Mouse (Mus musculus) frontal cortex, postnatal 36 days (tissue): Measurements from ENCODE around the gene Tmbim1.

Experiments
- DNase-seq, 2 experiments: peaks; one replicate each; pipeline ENCODE4 v3.0.0; 2022; ENCODE audit warnings: low spot score in 2 of 2

Tmbim1 gene

GRCm38 (mm10) chr1:74278988-74279387 lies 26.4 kb downstream of the Tmbim1 start:
- no peak for DNase-seq

DNA sequence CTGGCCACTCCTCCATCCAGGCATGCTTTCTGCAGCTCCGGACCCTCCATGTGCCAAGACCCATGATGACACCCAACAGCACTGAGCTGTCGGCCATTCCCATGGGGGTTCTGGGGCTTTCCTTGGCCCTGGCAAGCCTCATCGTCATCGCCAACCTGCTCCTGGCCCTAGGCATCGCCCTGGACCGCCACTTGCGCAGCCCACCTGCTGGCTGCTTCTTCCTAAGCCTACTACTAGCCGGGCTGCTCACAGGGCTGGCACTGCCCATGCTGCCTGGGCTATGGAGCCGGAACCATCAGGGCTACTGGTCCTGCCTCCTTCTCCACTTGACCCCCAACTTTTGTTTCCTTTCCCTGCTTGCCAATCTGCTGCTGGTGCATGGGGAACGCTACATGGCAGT lies 26.9 kb downstream of the Tmbim1 start, which contains the start of gene Gpbar1:
Gene Gpbar1, plus strand, starts transcription at position 13 of the 400 bp plus-strand sequence.
- no peak for DNase-seq

GRCm38 (mm10) chr1:74277883-74278537 lies 27.4 kb downstream of the Tmbim1 start:
- DNase-seq = no peak

DNA sequence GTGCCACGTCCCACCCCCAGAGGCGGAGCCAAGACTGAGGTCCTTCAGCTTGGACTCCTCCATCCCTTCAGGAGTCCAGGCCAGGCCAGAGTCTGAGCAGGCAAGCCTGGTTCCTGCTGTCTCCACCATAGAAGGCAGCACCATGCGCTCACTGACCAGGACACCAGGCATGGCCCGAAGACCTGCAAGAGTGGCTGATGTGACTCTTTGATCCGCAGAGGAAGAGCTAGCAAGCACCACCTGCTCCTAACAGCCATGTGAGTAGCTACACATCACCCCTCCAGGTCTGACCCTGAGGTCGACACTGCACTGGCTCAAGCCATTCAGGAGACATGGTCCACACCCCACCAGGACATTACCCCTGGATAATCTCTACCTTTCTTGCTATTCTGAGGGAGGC lies 28.4 kb downstream of the Tmbim1 start:
- no peak for DNase-seq

DNA sequence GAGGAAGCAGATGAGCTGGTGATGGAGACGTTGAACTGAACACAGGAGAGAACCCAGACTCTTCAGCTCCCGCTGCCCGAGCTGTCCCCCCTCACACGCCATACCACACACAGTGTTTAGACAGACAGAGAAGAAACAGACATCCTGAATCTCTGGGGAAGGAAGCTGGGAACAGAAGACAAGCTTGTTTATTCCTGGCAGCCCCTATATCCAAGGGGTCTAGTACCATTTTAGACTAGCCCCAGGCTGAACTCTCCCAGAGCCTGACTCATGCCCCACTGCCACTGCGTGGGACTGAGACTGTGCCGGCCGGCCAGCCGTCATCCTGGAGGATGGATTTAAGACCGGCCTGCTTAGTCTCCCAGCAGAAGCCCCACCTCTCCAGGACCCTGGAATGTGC lies 30.4 kb downstream of the Tmbim1 start:
- DNase-seq = no peak

- DNase-seq = no peak
These were observed 33.8 kb downstream of the Tmbim1 start for GRCm38 (mm10) chr1:74271659-74272058.

- no peak for DNase-seq
These were observed 36.7 kb downstream of the Tmbim1 start for GRCm38 (mm10) chr1:74268750-74269149.

DNA sequence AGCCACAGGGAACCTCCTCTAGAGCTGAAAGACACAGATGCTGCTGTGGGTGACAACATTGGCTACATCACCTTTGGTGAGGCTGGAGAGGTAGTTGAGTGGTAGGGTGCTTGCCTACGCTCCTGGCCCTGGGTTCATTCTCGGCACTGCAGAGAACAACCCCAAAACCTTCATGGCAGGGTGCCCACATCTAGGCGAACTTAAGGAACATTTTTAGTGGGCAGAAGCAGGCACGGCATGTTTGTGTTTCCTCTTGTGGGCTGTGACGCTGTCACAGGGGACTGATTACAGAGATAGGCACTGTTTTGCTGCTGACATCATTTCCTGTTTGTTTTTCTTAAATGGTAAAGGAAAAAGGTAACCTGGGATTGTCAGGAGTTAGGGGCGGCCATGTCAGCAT lies 42.9 kb downstream of the Tmbim1 start:
- DNase-seq = no peak

DNA sequence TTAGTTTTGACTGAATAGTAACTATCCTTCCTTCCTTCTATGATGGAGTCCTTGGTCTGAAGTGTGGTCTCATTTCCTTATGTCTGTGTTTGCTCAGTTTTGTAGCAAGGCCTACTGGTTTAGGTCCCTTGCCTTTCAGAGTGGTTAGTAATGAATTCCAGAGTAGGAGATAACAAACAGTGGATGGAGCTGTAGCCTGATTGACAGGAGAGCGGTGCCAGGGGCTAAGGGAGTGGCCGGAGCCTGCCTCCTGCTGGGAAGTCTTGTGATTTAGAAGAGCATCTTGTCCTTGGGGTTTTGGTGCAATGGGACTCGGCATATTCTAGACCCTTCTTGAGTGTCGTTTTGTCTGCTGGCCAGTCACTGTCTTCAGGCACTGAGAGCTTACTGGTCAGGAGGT lies 48.6 kb downstream of the Tmbim1 start:
- DNase-seq = no peak

- DNase-seq = no peak
These were observed 49.6 kb downstream of the Tmbim1 start for GRCm38 (mm10) chr1:74255704-74256345.

DNA sequence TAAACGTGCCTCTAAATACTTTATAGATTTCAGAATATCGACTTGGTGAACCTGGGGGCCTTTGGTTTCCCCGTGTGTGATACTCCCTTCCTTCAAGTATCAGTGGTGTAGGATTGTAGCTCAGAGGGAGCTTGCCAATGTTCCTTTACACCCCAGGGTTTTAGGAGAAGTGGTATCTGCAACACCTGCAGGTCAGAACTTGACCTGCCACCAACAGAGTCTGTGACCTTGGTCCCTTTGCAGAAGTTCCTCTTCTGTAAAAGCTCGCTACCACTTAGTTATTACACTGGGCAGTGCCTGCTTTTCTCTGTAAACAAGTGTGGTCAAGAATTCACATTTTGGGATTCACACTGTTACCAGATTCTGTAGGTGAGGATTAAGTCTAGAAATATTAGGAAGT lies 55.3 kb downstream of the Tmbim1 start:
- DNase-seq = no peak

GRCm38 (mm10) chr1:74249331-74249980 lies 56.0 kb downstream of the Tmbim1 start:
- no peak for DNase-seq

DNA sequence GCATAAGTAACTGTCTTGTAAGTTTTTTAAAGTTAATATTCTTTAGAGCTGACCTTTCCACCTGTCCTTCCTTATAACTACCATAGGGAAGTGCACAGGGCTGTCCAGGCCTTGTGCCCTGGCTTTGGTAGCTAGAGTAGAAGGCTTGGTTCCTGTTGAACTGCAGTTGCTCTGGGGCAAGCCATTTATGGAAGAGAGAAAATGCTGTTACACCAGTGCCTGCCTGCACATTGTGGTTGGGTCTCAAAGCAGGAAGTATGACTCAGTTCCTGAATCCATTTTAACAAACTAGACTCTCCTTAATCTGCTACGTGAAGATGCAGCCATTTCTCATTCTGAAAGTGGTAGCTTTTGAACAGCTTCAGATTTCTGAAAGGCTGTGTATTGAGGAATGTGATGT lies 56.6 kb downstream of the Tmbim1 start:
- DNase-seq = no peak

GRCm38 (mm10) chr1:74245525-74245924 lies 59.9 kb downstream of the Tmbim1 start:
- DNase-seq = no peak

GRCm38 (mm10) chr1:74240832-74241231 lies 64.6 kb downstream of the Tmbim1 start:
- no peak for DNase-seq

DNA sequence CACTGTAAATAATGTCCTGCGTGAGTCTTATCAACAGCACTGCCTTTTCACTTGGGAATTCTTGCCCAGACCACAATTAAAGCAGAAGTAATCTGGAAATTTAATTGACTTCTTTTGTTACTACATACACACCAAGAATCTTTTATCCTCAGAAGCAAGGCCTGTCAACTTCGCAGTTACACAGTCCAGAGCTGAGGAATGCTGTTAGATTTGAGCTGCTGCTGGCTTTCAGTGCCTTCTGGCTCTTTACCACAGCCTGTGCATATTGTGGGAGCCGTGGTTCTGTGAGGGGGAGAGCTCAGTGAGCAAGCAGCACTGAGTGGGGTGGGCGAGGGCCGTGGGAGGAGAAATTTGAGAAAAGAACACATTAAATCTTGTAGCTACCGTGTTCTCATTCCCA lies 65.1 kb downstream of the Tmbim1 start:
- peak; percentile 84 to 88 for DNase-seq

GRCm38 (mm10) chr1:74239618-74240017 lies 65.8 kb downstream of the Tmbim1 start:
- peak; percentile 52 to 63 for DNase-seq

- no peak for DNase-seq
These were observed 66.3 kb downstream of the Tmbim1 start for GRCm38 (mm10) chr1:74239162-74239561.
